Mouse (Mus musculus): ENCODE measurements at regions not wholly inside any gene's neighbourhood (a gene's known extent, or its start where the extent isn't known, plus 50 kb on each side); places are given as distances from the start of the nearest gene placed in this dataset.

DNA sequence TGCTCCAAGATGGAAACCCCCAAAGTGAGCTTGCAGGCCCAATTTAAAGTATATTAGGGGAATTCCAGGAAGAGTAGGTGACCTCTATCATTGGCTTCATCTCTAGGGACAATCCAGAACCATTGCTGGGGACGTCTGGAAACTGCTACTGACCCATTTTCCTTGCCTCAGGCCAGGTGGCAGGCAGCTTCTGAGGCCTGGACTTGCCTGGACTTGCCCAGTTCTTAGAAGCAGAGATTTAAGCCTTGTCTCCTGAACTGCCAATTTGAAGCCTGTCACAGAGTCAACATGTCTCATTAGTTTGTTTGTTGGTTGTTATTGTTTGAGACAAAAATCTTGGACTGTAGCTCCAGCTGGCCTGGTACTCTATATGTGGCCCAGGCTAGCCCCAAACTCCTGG is 151.1 kb downstream of the Sp3 start:
- DNase-seq (ENCODE audit: low spot score), result no peak

DNA sequence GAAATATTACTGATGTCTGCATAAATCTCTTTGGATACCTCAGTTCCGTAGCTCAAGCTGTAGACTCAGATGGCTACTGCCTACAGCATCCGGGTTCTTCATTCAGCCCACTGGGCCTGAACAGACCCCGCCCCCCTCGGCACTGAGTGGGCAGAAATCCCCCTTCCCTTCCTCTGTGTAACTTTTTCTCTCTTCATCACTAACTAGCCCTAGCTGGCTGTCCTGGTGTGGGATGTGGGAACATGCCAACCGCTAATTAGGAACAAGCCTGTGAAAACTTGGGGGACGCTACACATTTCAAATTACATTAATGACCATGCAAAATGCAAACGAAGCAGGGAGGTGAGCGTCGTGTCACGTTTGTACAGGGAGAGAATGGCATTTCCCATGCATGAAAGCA is 147.5 kb downstream of the Sp3 start:
- DNase-seq (ENCODE audit: low spot score), result no peak

DNA sequence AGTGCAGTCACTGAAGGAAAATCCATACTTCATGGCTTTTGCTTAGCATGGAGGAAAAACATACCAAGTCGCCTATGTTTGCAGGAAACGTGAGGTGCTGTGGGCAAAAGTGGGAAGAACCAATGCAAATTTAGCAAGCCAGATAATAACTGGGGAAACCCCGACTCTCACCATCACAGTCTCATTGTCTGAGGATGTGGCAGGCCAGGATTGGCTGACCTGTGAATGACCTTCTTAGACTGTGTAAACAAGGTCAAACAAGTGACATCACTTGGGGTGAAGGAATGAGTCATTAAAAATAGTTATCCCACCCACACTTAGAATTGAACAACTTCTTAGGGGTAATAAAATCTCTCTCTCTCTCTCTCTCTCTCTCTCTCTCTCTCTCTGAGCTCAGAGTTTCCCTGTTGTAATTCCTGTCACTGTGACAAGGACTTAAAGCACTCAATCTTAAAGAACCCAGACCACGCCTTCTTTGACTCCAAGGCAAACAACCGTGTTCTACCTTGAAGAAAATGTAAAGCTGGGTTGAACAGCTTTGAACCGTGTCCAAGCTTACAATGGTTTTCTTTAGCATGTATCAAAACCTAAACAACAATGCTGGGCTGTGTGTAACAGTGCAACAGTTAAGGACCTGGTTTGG is 142.0 kb downstream of the Sp3 start:
- DNase-seq (ENCODE audit: low spot score), result peak; percentile 20

DNA sequence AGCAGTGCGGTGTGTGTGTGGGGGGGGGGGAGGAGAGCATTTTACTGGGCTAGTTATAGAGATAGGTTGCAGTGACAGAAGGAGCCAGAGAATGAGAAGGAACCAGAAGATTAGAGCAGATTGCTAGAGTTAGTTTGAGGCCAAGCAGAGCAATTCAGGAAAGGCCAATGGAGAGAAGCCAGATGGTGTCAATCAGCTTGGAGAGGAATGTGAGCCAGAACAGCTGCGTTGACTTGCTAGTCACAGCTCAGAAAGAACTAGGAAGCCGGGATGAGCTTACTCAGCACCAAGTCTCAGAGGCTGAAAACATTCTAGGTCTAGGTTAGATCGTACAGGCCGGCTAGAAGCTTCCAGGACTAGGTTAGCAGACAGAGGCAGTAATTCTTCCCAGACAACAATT is 140.6 kb downstream of the Sp3 start:
- no peak for DNase-seq (ENCODE audit: low spot score)

DNA sequence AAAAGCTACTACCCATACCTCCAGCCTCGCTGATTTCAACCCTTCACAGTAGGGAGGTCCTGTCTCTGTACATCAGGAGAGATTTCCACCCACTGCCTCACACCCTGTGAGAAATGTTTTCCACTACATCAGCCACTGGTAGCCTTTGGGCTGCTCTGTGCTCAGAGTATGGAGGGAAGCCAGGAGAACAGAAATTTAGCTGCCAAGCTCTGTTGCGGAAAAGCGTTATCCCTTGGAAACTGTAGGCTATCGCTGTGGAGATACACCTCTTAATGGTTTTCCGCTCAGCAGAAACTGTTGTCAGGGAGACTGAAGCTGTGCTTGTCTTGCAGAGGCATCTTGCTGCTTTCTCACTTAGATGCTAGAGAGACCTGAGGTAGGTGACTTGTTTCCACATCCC is 138.9 kb downstream of the Sp3 start:
- no peak for DNase-seq (ENCODE audit: low spot score)

DNA sequence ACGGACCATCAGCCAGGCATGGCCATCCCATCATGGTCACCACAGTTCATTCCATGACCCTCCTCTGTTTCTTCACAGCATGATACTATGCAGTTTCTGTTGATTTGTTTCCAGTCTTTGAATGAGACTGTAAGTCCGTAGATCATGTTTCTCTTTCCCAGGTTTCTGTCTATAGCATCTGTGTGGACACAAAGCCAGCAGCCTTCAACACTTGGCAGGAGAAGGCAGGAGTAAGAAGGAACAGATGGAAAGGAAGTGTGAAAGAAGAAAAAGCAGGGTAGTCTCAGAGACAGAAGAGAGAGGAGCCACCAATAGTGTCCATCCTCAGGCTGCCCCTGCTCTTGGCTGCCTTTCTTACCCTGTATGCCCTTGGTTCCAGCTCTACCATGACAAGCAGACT is 136.6 kb downstream of the Sp3 start:
- DNase-seq (ENCODE audit: low spot score), result no peak

DNA sequence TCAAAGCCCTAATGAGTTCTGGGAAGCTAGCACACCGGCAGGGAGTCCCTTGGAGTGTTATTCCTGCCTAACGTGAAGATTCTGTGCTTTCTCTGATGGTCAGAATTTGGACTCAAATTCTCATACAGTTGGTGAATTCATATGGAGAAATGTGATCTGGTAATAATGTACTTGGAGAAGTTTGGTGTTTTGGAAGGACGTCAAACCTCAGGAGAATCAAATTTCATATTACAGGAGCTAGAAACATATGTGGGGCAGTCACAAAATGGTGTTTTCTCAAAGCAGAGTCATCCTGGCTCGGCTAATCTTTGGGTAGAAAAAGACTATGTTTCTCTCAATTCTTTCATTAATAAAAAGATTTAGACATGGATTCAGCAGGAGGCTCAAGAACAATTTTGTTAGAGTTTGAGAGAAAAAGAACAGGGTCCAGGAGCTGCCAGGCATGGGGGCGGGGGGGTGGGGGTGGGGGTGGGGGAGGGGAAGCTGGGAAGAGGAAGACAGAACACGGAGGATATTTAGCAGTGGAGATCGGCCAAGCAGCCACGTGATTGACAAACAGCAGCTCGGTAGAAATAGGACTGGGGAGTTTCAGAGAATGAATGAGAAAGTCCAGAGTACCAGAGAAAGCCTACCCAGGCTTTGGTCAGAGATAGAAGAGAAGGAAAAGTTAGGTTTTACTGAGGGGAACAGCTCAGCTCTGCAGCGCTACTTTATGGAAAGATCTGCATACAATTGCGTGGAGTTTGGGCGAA is 130.6 kb downstream of the Sp3 start:
- no peak for DNase-seq (ENCODE audit: low spot score)

DNA sequence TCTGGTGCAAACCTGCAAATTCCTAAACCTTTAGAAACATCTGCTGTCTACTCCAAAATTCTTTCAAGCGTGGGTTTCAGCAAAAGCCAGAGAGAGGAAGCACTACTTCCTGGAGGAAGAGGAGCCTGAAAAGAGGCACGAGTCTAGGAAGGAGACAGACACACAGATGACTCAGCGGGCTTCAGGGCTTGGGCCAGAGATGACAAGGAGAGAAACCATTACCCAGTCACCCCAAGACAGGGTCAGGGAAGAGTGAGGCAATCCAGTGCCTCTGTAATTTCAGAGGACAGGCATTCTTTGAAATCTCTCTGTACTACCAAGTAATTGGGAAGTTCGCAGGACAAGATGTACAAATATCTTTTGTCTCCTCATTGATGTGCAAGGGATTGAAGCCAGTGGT is 127.7 kb downstream of the Sp3 start:
- DNase-seq (ENCODE audit: low spot score), result no peak

DNA sequence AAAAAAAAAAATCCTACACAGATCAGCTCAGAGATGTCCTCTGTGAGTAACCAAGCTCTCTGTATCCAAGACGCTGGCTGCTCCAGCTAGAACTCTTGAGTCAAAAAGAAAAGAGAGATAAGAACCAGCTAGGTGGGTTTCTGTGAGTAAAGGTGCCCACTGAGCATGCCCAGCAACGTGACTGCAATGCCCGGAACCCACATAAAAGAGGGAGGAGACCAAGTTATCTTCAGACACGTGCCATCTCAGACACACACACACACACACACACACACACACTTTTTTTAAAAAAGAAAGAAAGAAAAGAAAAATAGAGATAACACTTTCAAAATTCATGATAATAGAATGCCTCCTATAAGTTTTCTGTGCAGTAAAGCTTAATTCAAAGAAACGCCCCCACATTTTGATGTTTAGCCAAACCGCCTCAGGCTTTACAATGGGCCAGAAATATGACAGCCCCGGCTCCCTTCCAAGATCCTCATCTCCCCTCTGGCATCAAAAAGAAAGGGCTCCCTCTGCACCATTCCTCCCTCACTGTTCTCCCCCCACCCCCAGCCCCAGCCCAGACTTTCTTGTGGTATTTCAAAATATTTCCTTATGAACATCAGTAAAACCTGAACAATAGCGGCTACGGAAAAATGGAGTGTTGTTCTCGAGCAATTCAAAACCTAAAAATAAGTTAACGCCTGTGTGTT is 124.8 kb downstream of the Sp3 start:
- DNase-seq (ENCODE audit: low spot score), result no peak

DNA sequence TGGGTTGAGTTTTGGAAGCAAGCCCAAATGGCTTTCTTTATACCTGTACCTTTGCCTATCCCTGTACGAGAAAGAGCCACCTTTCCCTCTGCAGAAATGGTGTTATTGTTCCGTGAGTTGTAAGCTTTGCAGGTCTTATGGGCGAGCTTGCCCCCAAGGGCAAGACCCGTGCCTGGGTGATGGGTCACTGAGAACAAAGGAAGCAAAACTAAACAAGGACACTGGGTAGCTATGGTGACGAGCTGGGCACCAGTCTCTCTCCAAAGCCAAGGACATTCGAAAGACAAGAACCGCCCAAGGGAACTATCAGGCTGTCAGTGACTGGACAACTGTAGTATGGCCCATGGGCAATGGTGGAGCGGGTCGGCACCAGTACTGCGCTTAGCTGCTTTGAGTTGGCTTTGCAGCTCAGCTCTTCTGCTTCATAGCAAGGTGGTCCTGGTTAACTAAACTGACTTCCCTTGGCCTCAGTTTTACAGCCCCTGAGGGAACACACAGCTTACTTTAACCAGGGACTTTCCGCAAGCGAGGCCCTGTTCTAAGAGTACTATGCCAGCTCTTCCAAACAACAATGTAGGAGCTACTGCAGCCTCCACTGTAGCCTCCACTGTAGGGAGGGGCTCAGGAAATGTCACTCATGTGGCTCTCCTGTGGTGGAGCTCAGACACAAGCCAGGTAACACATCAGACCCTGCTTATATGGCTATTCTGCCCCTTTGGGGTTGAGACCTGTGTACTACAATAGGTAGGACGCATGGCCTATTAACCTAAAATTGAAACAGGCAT is 124.1 kb downstream of the Sp3 start:
- DNase-seq (ENCODE audit: low spot score), result no peak

DNA sequence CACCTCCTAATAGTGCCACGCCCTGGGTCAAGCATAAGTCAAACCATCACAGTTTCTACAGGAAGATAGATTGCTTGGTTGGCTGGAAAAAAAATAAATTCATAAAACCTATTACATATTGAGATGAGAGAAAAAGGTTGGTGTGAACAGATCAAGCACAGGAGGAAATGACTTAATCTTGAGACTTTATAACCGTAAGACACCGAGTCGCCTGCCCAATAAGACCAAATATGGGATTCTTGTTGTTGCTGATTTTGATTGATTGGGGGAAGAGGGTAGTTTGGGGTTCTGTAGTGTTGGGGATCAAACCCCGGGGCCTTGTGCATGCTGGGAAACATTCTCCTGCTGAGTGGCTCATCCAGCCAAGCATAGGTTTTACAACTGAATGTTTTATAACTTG is 122.9 kb downstream of the Sp3 start:
- no peak for DNase-seq (ENCODE audit: low spot score)

DNA sequence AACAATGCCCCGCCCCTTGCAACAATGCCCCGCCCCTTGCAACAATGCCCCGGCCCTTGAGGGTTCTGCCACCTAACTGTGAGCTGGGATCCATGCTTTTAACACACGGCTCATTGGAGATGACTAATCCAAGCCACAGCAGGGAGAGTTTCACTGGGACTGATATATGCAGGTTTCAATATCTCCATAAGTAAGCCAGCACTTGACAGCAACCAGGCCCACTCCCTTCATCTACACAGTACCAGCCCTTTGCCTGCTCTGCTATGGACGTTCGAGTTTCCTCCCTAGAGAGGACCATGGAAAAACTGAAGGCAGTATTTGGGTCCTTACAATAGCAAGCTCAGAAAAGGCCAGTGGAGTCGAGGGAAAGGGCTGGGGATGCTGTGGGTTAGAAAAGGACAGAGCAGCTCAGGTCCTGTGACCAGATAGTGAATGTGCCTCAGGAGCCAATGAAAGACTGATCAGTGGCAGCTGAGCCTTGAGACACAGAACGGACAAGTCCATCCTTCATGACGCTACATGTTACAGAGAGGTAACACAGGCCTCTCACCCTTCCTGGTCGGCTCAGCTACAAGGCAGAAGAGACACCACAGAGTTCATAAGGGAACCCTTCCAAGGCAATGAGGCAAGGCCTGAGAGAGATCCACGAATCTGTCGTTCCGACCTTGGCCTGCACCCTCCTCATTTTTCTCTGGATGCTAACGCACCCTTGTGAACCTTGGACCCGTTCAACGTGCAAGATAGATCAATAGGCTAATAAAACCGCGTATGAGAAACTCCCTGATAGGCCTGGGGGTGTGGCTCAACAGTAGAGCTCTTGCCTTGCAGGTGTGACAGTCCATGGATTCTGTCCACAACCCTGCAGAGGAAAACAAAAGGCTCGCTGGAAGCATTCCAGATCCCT is 114.5 kb downstream of the Sp3 start:
- no peak for DNase-seq (ENCODE audit: low spot score)

DNA sequence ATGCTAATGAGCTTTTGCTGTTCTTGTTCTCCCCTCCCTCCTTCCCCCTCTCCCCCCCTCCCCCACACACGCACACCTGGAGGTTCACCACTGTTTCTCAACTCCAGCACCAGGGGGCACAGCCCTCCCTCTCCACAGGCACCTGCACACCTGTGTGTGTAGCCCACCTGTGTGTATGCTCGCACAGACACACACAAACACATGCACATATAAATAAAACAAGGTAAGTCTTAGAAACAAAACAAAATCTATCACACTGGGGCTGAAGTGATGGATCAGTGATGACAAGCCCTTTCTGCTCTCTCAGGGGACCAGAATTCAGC is 113.9 kb downstream of the Sp3 start:
- DNase-seq (ENCODE audit: low spot score), result no peak

DNA sequence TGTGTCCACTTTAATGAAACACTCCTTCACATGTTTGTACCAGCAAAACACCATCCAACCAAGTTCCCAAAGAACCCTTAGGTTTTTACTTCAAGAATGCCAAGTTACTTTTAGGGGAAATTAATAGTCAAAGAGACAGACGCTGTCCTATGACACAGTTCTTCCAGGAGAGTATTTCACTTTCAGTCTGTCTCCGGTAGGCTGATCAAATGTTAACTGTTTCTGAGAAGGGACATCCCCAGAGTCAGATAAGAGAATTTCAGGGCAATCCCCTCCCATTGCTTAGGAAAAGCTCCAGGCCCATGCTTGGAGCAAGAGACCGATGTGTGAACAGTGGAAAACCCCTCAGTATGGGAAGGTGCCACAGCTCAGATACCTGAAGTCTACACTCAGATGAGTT is 112.1 kb downstream of the Sp3 start:
- no peak for DNase-seq (ENCODE audit: low spot score)

DNA sequence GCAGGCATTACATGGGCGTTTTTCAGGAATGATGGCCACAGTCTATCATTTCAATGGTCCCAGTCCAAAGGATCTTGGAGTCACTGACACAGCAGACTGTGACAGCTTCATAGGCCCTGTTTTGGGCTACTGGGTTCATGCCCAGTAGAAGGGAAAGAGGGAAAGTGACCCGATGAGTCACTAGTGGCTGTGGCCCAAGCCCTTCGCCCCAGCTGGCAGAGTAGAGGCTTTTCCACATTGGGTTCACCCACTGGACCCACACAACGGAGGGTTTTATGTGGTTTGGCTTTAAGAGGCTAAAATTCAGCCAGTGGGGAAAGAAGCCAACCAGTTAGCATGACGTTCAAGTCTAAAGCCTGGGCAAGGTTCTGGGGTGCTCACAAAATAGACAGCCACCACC is 108.4 kb downstream of the Sp3 start:
- no peak for DNase-seq (ENCODE audit: low spot score)

DNA sequence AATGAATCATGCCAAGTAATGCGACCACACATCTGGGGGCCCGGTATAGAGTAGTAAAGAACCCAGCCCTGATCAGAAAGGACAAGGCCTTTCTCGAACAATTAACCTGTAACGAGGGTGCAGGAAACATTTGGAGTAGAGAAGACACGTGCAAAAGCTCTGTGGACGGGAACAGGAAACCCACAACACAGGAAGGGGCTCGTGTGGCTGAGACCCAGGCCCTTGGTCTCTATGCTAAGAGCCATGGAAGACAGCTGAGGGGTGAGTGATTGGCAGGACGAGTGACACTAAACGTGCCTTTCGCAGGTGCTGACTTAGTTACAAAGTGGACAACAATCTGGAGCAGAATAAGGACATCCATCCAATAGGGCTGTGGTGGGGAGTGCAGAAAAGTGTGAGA is 106.3 kb downstream of the Sp3 start:
- DNase-seq (ENCODE audit: low spot score), result no peak

DNA sequence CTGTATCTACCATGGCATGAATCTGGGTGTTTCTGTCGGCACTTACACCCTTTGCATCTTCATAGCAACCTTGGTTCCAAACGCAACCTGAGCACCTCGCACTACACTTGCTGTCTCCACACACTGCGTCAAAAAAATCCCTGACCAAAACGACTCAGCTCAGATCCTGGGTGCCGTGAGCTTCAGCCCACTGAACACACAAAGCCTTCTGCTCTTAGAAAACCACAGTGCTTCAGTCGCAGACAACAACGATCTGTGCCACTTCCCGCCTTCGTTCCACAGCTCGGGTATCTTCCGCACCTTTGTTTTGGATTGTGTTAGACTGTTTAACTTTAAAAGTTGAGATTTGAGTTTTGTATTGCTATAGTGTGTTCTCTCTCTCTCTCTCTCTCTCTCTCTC is 105.7 kb downstream of the Sp3 start:
- DNase-seq (ENCODE audit: low spot score), result no peak

DNA sequence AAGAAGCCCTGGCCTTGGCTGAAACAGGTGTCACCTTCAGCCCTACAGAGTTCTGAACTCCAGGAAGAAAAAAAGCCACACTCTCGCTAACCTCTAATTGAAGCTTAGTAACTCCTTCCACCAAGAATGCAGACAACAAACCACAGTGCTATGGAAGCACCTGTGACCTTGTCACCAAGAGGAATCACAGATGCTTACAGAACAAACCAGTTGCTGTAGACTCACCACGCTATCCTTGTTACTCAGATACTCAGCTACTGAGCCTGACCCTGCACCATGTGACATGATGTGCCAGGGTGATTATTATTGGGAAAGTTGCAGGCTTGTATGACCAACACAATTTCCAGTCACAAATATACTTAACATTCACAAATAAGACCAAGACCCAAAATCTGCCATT is 104.6 kb downstream of the Sp3 start:
- no peak for DNase-seq (ENCODE audit: low spot score)

DNA sequence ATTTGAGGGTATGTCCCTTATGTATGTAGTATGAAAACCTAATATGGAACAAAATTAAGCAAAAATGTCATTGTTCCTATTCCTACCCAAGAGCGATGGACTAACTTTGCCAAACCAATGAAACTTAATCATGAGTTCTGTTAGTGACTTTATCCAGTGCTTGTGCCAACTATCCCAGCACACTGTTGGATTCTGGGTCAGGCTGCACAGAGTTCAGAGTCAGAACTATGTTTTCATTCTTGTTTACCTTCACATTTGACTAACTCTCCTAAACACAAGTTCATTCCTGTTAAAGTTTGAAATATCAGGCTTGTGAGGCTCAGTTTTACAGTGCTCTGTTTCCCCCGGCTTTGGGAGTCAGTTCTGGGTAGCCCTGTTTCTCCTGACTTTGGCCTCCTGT is 100.2 kb downstream of the Sp3 start:
- no peak for DNase-seq (ENCODE audit: low spot score)

DNA sequence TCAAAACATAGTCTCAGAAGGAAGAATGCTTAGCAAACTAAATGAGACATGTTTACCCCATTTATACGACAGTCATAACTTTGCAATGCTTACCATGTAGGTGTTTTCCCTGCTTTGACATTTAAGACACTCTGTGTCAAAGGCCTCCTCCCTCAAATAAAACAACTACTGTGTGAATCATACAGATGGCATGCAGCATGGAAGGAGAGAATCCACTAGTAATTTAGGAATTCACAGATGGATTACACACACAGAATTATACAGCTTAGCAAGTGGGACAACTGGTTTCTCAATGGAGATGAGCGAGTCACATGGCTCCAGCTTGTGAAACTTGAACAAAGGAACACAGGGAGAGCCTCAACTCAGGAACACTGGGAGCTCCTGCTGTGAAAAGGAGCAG is 98.7 kb downstream of the Sp3 start:
- no peak for DNase-seq (ENCODE audit: low spot score)

DNA sequence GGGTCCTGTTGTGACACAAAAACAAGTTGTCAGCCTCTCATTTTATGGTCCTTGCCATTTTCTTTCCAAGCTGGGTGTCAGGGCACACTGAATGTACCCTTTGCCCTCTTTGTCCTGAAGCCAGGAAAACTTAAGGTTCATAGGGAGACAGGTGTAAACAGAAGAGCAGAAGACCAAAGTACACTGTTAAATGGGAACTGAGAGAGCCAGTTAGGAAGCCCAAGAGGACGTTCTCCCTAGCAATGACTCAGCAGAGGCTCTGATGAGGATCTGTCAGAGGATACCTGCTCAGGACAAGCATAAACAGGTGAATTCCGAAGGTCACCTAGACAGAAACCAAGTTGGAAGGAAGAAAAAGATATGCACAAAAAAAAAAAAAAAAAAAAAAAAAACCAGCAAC is 94.0 kb downstream of the Sp3 start:
- no peak for DNase-seq (ENCODE audit: low spot score)

Data from retina, embryonic 14.5 days (tissue).